Mouse (Mus musculus) spleen, adult 2 months (tissue): ENCODE data around the gene Fndc11. TPM values are rescaled to one million over a fixed set of nuclear protein-coding genes. Genes with fewer than 3 reads are reported as not detected.

Experiments used
- DNase-seq, 2 experiments: peaks; one replicate each; pipeline versions ENCODE4 v3.0.0 to v3.0.0-alpha.2; 2012 to 2021; ENCODE audit warnings: low spot score in 2 of 2, low read depth in 1 of 2
- H3K27ac ChIP-seq: fragments of 200-500 bp; 2 replicates; pipeline ENCODE4 v1.5.1; 2012; ENCODE audit warnings: low read length, inconsistent platforms; ENCODE audit not compliant: insufficient read depth
- H3K27me3 ChIP-seq: fragments of 200-500 bp; 2 replicates; pipeline ENCODE4 v1.6.1; 2012; ENCODE audit warnings: mild to moderate bottlenecking, moderate library complexity, low read length, inconsistent platforms; ENCODE audit not compliant: control insufficient read depth, insufficient read depth
- H3K36me3 ChIP-seq: fragments of 200-500 bp; 2 replicates; pipeline ENCODE4 v1.6.1; 2012; ENCODE audit warnings: mild to moderate bottlenecking, low read length, inconsistent platforms; ENCODE audit not compliant: control insufficient read depth, insufficient read depth
- H3K4me1 ChIP-seq: fragments of 200-500 bp; 2 replicates; pipeline ENCODE4 v1.6.1; 2011; ENCODE audit warnings: inconsistent platforms; ENCODE audit not compliant: control insufficient read depth, insufficient read depth, insufficient read length
- H3K4me3 ChIP-seq: fragments of 200-500 bp; 2 replicates; pipeline ENCODE4 v1.5.1; 2011; ENCODE audit warnings: mild to moderate bottlenecking, inconsistent platforms; ENCODE audit not compliant: insufficient read depth, insufficient read length; ENCODE audit errors: extremely low read depth
- CTCF ChIP-seq: fragments of 200-500 bp; IDR thresholded peaks from 2 replicates; pipeline ENCODE4 v1.5.1; 2011; ENCODE audit warnings: mild to moderate bottlenecking, inconsistent platforms; ENCODE audit not compliant: insufficient read depth, insufficient read length, insufficient replicate concordance; ENCODE audit errors: extremely low read depth
- POLR2A ChIP-seq: fragments of 200-500 bp; IDR thresholded peaks from 2 replicates; pipeline ENCODE4 v1.6.1; 2011; ENCODE audit warnings: low read depth, low read length, inconsistent platforms
- WGBS: fragments of 180-500 bp; shearing (Covaris S2); methylation state at CpG from one replicate; pipeline ENCODE4 v1.1.7; 2018; 5-methylcytosine and 5-hydroxymethylcytosine counted together
- polyA plus RNA-seq: library from polyadenylated mRNA; depleted of rRNA; stranded (reverse); fragments of >200 nt; gene quantifications from 2 replicates; pipeline ENCODE4 v1.2.3, GENCODE M21; 2012

Fndc11 gene
- polyA plus RNA-seq, 1 experiment = 1.3 TPM

DNA sequence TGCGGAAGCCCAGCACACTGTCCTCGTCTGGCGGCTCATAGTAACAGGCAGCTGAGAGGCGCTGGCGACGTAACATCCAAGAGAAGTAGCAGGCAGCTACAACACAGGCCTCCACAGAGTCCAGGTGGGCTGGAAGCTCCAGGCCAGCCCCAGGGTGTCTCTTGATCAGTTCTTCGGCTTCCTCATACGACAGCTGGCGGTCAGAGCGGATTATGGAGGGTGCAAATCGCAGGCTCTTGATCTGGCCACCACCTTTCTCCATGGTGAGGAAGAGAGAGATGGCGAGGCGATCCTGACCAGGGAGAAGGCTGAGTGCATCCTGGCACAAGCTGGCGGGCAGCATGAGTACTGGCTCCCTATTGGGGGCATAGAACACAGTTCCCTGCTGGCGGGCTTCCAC lies 13.6 kb downstream of the Fndc11 start:
- Histone ChIP-seq H3K36me3 (peaks cover 82% of the 10 kb centered on the region), H3K4me1 (peaks cover 4% of the 10 kb centered on the region; the same call in 1 of the 2 replicates), H3K27me3 (no peaks in the 10 kb centered on the region), H3K27ac (no peak overlapping the region), H3K4me3 (no peak overlapping the region)
- TF ChIP-seq CTCF (no peak), POLR2A (no peak)
- 97% methylated on average over 15 of the region's 15 CpGs for WGBS
- peak in 1 of 2 experiments; percentile 4 for DNase-seq

DNA sequence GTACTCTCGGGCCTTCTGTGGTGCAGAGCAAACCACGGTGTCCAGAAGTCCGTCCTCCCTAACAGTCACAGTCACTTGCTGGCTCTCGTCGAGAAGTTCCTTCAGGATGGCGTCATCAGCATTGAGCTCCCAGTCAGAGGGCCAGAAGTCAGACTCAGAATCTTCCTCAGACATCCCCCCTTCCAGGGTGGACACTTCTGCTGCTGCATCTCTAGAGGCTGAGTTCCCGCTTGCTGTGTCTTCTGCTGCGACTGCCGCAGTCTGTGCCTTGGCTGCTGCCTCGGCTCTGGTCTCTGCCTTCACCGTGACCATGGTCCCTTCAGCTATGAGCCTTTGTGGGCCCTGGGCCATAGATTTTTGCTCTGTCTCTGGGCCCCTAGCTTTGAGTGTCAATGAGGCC lies 14.9 kb downstream of the Fndc11 start:
- DNase-seq = no peak
- no peak for TF ChIP-seq CTCF
- TF ChIP-seq POLR2A = no peak
- 96% methylated on average over 11 of the region's 11 CpGs for WGBS
- Histone ChIP-seq H3K4me1 (peaks cover 11% of the 10 kb centered on the region; the same call in 1 of the 2 replicates), H3K36me3 (peaks cover 75% of the 10 kb centered on the region), H3K27me3 (no peaks in the 10 kb centered on the region), H3K4me3 (no peak overlapping the region), H3K27ac (no peak overlapping the region)

DNA sequence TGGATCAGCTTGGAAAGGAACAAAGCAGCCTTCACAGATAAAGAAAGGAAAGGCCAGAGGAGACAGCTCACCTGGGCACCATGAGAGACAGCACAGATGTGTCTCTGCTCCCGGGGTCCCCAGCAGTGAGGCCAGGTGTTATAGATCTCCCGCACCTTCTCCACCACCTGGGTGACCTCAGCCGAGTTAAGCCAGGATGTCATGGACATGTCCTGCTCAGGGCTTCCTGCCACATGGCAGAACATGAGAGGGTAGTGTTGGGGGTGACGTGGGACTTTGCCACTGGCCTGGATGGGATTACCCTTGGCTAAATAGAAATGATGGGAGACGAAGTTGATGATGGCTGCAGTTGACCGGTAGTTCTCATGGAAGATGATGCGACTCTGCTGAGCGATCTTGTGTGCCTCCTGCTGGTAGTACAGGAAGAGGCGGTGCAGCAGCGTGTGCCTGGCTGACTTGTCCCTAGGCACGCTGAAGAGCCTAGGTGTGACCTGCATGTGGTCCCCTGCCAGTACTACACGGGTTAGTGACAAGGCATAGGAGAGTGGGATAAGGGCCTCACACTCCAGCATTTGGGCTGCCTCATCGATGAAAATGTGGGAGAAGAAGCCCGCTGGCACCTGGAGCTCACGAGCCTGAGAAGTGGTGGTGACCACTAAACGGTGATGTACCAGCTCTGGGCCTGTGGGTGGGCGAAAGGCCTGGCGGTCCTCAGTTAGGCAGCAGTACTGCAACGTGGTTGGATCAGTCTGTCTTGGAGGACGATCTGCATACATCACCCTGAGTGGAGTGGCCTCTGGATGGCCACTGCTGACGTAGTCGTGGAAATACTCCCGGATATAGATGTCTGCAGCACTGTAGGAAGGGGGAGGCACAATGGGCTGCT lies 16.1 kb downstream of the Fndc11 start:
- Histone ChIP-seq H3K4me1 (peaks cover 24% of the 10 kb centered on the region), H3K4me3 (no peak overlapping the region), H3K27me3 (no peaks in the 10 kb centered on the region), H3K27ac (no peak overlapping the region), H3K36me3 (peaks cover 75% of the 10 kb centered on the region)
- TF ChIP-seq CTCF (no peak), POLR2A (no peak)
- 89% methylated on average over 23 of the region's 23 CpGs for WGBS
- peak in 1 of 2 experiments; percentile 9 for DNase-seq

DNA sequence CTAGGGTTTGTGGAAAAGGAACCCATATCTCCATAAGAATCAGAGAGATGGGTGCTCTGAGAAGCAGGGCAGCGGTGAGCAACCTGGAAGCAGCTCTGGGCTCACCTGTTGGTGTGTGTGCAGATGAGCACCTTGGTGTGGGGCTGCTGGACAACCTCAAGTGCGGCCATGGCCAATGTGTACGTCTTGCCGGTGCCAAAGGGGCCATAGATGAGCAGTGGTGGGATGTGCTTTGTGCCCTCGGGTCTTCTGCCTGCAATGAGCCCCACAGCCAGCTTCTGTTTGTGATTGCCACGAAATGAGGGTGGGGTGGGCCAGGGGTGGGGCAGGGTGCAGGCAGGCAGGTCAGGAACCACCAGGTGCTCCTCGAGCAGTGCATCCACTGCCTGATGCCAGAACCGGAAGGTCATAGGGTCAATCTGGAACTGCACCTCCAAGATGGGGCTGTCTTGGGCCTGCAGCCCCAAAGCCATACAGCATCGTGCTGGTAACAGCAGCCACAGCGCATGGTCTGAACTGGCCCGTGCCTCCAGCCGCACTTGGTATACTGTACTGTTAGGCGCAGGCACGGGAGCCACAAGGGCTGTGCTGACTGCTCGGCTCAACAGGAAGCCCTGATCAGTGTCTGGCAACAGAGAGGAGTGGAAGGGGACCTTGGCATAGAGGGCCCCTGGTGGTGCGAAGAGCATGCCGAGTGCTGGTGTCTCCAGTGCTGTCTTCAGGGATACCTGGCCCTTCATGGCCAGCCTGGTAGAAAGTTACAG lies 17.6 kb downstream of the Fndc11 start:
- DNase-seq = no peak
- H3K4me3 ChIP-seq = no peak overlapping the region
- TF ChIP-seq POLR2A (no peak), CTCF (no peak)
- no peak overlapping the region for H3K27ac ChIP-seq
- peaks cover 62% of the 10 kb centered on the region for H3K36me3 ChIP-seq
- H3K27me3 ChIP-seq = no peaks in the 10 kb centered on the region
- WGBS = 93% methylated on average over 17 of the region's 17 CpGs
- peaks cover 30% of the 10 kb centered on the region for H3K4me1 ChIP-seq

DNA sequence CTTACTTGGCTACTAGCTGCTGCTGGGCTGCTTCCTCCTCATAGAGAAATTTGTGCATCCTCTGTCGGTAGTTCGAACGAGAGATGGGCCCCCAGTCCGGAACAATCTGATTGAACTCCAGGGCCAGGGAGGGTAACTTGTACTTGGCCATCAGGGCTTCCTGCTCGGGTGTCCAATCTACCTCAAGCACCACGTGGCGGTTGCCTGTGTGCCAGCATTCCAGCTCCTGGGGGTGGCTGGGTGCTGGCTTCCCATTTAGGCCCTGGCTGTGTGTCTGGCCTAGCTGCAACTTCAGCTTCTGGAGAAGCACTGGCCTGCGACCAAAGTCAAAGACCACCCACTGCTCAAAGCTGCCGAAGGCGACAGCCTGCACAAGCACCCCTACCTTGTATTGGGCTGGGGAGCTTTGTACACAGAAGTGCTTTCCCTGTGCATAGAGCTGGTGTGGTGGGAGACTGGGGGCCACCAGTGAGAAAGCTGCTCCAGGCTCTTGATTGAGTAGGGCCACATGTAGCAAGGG lies 18.3 kb downstream of the Fndc11 start:
- H3K4me1 ChIP-seq = peaks cover 30% of the 10 kb centered on the region
- WGBS = 89% methylated on average over 10 of the region's 10 CpGs
- DNase-seq = no peak
- peaks cover 55% of the 10 kb centered on the region for H3K36me3 ChIP-seq
- no peaks in the 10 kb centered on the region for H3K27me3 ChIP-seq
- H3K4me3 ChIP-seq = no peak overlapping the region
- no peak for TF ChIP-seq POLR2A
- TF ChIP-seq CTCF = no peak
- peak overlapping the region; percentile 54 for H3K27ac ChIP-seq

DNA sequence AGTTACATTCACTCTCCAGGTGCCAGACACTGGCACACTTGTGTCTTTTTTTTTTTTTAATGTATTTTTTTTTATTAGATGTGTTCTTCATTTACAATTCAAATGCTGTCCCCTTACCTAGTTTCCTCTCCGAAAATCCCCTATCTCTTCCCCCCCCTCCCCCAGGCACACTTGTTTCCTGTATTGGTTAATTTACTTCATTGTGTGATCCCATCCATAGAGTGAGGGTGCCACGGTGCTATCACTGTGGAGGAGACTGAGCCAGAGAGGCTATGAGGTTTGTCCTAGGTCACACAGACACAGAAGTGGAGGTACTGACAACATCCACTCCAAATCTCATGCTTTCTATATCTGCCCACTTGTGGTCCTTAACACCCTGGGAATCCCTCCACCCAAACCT lies 19.0 kb downstream of the Fndc11 start:
- H3K36me3 ChIP-seq = peaks cover 48% of the 10 kb centered on the region
- 30% methylated on average over 2 of the region's 2 CpGs for WGBS
- peaks cover 32% of the 10 kb centered on the region for H3K4me1 ChIP-seq
- no peaks in the 10 kb centered on the region for H3K27me3 ChIP-seq
- TF ChIP-seq POLR2A (peak; percentile 20; the same call in 1 of the 2 replicates), CTCF (no peak)
- peak overlapping the region; percentile 36; the same call in 1 of the 2 replicates for H3K4me3 ChIP-seq
- peak in 1 of 2 experiments; percentile 52 for DNase-seq
- peak overlapping the region; percentile 72 for H3K27ac ChIP-seq
